Mouse (Mus musculus): ENCODE data around the gene Nkpd1. TPM values are rescaled to one million over a fixed set of nuclear protein-coding genes. Genes with fewer than 3 reads are reported as not detected.

Gene Nkpd1
- polyA plus RNA-seq, 1 experiment from 2014 or later = 0.36 TPM

GRCm38 (mm10) chr7:19547344-19547969 lies 29.8 kb downstream of the Nkpd1 start:
- no peaks in the 10 kb centered on the region for H3K9me3 ChIP-seq (replicated peaks; ENCODE audit: control insufficient read depth, low read length)
- 71% methylated on average over 2 of the region's 2 CpGs for WGBS
- H3K4me2 ChIP-seq (ENCODE audit: low read length) = no peak overlapping the region
- H3K27me3 ChIP-seq (replicated peaks; ENCODE audit: control insufficient read depth, insufficient read depth, low read length) = no peaks in the 10 kb centered on the region
- ATAC-seq (no peak), DNase-seq (ENCODE audit: low spot score) (no peak)
- H3K9ac ChIP-seq (ENCODE audit: low read length) = no peak overlapping the region
- H3K36me3 ChIP-seq (ENCODE audit: control insufficient read depth, insufficient read depth, low read length) = no peaks in the 10 kb centered on the region
- H3K4me1 ChIP-seq (ENCODE audit: control insufficient read depth, insufficient read depth, low read length) = peaks cover 2% of the 10 kb centered on the region
- no peak overlapping the region for H3K4me3 ChIP-seq (ENCODE audit: low read depth, low read length)
- no peak overlapping the region for H3K27ac ChIP-seq (ENCODE audit: low read depth, low read length)

- ATAC-seq (no peak), DNase-seq (ENCODE audit: low spot score) (no peak)
- no peak overlapping the region for H3K9ac ChIP-seq (ENCODE audit: low read length)
- no peak overlapping the region for H3K4me2 ChIP-seq (ENCODE audit: low read length)
- H3K27ac ChIP-seq (ENCODE audit: low read depth, low read length) = no peak overlapping the region
- H3K4me1 ChIP-seq (ENCODE audit: control insufficient read depth, insufficient read depth, low read length) = no peaks in the 10 kb centered on the region
- no peaks in the 10 kb centered on the region for H3K27me3 ChIP-seq (replicated peaks; ENCODE audit: control insufficient read depth, insufficient read depth, low read length)
- WGBS = 93% methylated on average over 10 of the region's 10 CpGs
- peaks cover 11% of the 10 kb centered on the region; the same call in 1 of the 2 replicates for H3K36me3 ChIP-seq (ENCODE audit: control insufficient read depth, insufficient read depth, low read length)
- no peak overlapping the region for H3K4me3 ChIP-seq (ENCODE audit: low read depth, low read length)
- no peaks in the 10 kb centered on the region for H3K9me3 ChIP-seq (replicated peaks; ENCODE audit: control insufficient read depth, low read length)
Observed at GRCm38 (mm10) chr7:19549394-19549793, 31.8 kb downstream of the Nkpd1 start.

DNA sequence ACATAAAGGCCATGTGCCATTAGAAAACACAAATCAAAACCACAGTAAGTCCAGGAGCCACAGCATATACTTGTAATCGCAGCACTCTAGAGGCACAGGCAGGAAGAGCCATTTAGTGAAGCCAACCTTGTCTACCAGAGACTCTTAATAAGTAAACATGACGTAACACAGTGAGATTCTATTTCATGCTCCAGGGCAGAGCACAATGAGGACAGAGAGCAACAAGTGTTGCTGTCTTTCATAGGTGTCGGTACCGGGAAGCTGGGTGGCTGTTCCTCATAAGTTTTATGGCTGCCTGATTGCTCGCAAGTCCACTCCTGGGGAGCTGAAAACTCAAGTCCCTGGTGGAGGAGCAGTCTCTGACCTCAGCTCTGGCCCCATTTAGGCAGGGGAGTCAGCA lies 34.0 kb downstream of the Nkpd1 start:
- Histone ChIP-seq H3K9me3 (replicated peaks; ENCODE audit: control insufficient read depth, low read length) (no peaks in the 10 kb centered on the region), H3K27ac (ENCODE audit: low read depth, low read length) (no peak overlapping the region), H3K36me3 (ENCODE audit: control insufficient read depth, insufficient read depth, low read length) (peaks cover 19% of the 10 kb centered on the region), H3K4me2 (ENCODE audit: low read length) (no peak overlapping the region), H3K27me3 (replicated peaks; ENCODE audit: control insufficient read depth, insufficient read depth, low read length) (no peaks in the 10 kb centered on the region), H3K4me3 (ENCODE audit: low read depth, low read length) (no peak overlapping the region), H3K9ac (ENCODE audit: low read length) (no peak overlapping the region), H3K4me1 (ENCODE audit: control insufficient read depth, insufficient read depth, low read length) (no peaks in the 10 kb centered on the region)
- no peak for ATAC-seq
- no peak for DNase-seq (ENCODE audit: low spot score)
- 92% methylated on average over 5 of the region's 5 CpGs for WGBS

GRCm38 (mm10) chr7:19552443-19552842 lies 34.8 kb downstream of the Nkpd1 start:
- Histone ChIP-seq H3K36me3 (ENCODE audit: control insufficient read depth, insufficient read depth, low read length) (peaks cover 23% of the 10 kb centered on the region), H3K4me3 (ENCODE audit: low read depth, low read length) (no peak overlapping the region), H3K4me2 (ENCODE audit: low read length) (no peak overlapping the region), H3K27me3 (replicated peaks; ENCODE audit: control insufficient read depth, insufficient read depth, low read length) (no peaks in the 10 kb centered on the region), H3K9me3 (replicated peaks; ENCODE audit: control insufficient read depth, low read length) (no peaks in the 10 kb centered on the region), H3K27ac (ENCODE audit: low read depth, low read length) (no peak overlapping the region), H3K9ac (ENCODE audit: low read length) (no peak overlapping the region), H3K4me1 (ENCODE audit: control insufficient read depth, insufficient read depth, low read length) (no peaks in the 10 kb centered on the region)
- WGBS = 92% methylated on average over 2 of the region's 2 CpGs
- DNase-seq (ENCODE audit: low spot score) (no peak), ATAC-seq (no peak)

- H3K27ac ChIP-seq (ENCODE audit: low read depth, low read length) = no peak overlapping the region
- H3K9ac ChIP-seq (ENCODE audit: low read length) = no peak overlapping the region; the same call in 1 of the 2 replicates
- DNase-seq (ENCODE audit: low spot score) = no peak
- H3K36me3 ChIP-seq (ENCODE audit: control insufficient read depth, insufficient read depth, low read length) = peaks cover 27% of the 10 kb centered on the region
- no peak overlapping the region for H3K4me2 ChIP-seq (ENCODE audit: low read length)
- no peaks in the 10 kb centered on the region for H3K9me3 ChIP-seq (replicated peaks; ENCODE audit: control insufficient read depth, low read length)
- H3K27me3 ChIP-seq (replicated peaks; ENCODE audit: control insufficient read depth, insufficient read depth, low read length) = no peaks in the 10 kb centered on the region
- WGBS = 81% methylated on average over 1 of the region's 1 CpGs
- no peak for ATAC-seq
- peaks cover 2% of the 10 kb centered on the region; the same call in 1 of the 2 replicates for H3K4me1 ChIP-seq (ENCODE audit: control insufficient read depth, insufficient read depth, low read length)
- H3K4me3 ChIP-seq (ENCODE audit: low read depth, low read length) = no peak overlapping the region
Observed at GRCm38 (mm10) chr7:19554168-19554567, 36.5 kb downstream of the Nkpd1 start.

DNA sequence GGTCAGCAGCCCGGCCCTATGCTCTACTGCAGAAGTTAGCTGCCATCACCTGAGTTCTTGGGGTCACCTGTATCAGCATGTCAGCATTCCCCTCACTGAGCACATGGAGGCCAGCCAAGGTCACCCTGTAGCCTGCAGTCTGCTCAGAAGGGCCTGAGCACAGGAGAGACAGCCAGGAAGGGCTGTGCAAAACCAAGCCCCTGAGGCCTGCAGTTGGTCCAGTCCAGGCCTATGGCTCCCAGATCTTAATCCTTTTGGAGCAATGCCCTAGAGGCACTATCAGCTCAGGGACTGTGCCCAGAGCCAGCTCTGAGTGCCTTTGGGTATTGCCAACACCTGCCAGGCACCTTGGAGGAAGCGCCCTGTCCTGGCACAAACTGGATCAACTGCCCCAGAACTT lies 39.4 kb downstream of the Nkpd1 start:
- WGBS = 92% methylated on average over 2 of the region's 2 CpGs
- peaks cover 19% of the 10 kb centered on the region for H3K4me1 ChIP-seq (ENCODE audit: control insufficient read depth, insufficient read depth, low read length)

DNA sequence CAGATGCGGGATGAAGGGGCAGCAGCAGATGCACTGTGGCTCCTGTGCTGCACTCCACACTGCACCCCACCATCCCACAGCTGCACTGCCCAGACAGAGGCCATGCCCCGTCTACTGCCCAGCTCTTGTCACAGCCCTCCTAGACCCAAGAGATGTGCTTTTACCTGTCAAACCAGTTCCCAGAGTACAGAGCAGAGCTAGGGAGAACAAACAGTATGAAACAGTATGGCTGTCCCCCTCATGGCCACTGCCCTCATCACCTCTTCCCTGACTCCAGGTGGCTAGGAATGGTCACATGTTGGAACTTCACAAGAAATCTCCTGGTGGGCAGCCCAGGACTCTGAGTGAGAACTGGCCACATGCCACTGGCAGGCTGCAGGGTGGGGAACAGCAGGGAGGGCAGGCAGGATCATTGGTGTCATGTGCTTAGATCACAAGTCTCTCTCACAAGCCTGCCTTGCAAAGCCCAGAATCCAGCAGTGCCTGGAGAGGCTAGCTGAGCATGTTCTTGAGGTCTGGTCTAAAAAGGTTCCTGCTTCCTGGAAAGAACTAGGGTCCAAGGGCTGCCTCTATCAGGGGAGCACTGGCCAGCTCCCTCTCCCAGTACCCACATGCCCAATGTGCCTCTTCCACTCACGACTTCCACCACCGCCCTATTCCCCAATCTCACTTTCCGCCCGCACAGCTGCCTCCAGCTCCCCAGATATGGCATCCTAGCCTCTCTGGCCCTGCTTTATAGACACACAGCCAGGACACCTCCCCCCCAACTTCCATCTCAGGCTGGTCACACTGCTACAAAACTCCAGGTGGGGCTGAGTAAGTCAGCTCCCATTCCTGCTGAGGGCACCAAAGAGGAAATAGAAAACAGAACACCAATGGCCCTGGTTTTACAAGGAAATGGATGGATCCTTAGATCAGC lies 40.6 kb downstream of the Nkpd1 start:
- Histone ChIP-seq H3K36me3 (ENCODE audit: control insufficient read depth, insufficient read depth, low read length) (peaks cover 25% of the 10 kb centered on the region), H3K27ac (ENCODE audit: low read depth, low read length) (no peak overlapping the region), H3K4me2 (ENCODE audit: low read length) (no peak overlapping the region)

More for the DNA sequence above, 39.4 kb downstream of the Nkpd1 start:
- DNase-seq (ENCODE audit: low spot score) (no peak), ATAC-seq (no peak)
- no peak overlapping the region for H3K4me3 ChIP-seq (ENCODE audit: low read depth, low read length)
- H3K9ac ChIP-seq (ENCODE audit: low read length) = no peak overlapping the region
- no peak overlapping the region for H3K4me2 ChIP-seq (ENCODE audit: low read length)
- H3K27ac ChIP-seq (ENCODE audit: low read depth, low read length) = no peak overlapping the region
- H3K27me3 ChIP-seq (replicated peaks; ENCODE audit: control insufficient read depth, insufficient read depth, low read length) = no peaks in the 10 kb centered on the region
- H3K36me3 ChIP-seq (ENCODE audit: control insufficient read depth, insufficient read depth, low read length) = peaks cover 27% of the 10 kb centered on the region
- no peaks in the 10 kb centered on the region for H3K9me3 ChIP-seq (replicated peaks; ENCODE audit: control insufficient read depth, low read length)

GRCm38 (mm10) chr7:19558965-19559364 lies 41.3 kb downstream of the Nkpd1 start:
- no peak for ATAC-seq
- Histone ChIP-seq H3K4me3 (ENCODE audit: low read depth, low read length) (no peak overlapping the region), H3K27me3 (replicated peaks; ENCODE audit: control insufficient read depth, insufficient read depth, low read length) (no peaks in the 10 kb centered on the region), H3K27ac (ENCODE audit: low read depth, low read length) (no peak overlapping the region), H3K9ac (ENCODE audit: low read length) (0 out of 2 replicates have a peak overlapping the region, but pooled peaks have one; percentile 10), H3K36me3 (ENCODE audit: control insufficient read depth, insufficient read depth, low read length) (peaks cover 18% of the 10 kb centered on the region), H3K9me3 (replicated peaks; ENCODE audit: control insufficient read depth, low read length) (no peaks in the 10 kb centered on the region), H3K4me2 (ENCODE audit: low read length) (peak overlapping the region; percentile 99), H3K4me1 (ENCODE audit: control insufficient read depth, insufficient read depth, low read length) (peaks cover 19% of the 10 kb centered on the region)
- no peak for DNase-seq (ENCODE audit: low spot score)
- 21% methylated on average over 2 of the region's 2 CpGs for WGBS

More for the DNA sequence above, 40.6 kb downstream of the Nkpd1 start:
- Histone ChIP-seq H3K9me3 (replicated peaks; ENCODE audit: control insufficient read depth, low read length) (no peaks in the 10 kb centered on the region), H3K27me3 (replicated peaks; ENCODE audit: control insufficient read depth, insufficient read depth, low read length) (no peaks in the 10 kb centered on the region), H3K4me1 (ENCODE audit: control insufficient read depth, insufficient read depth, low read length) (peaks cover 19% of the 10 kb centered on the region), H3K9ac (ENCODE audit: low read length) (peak overlapping the region; percentile 10; the same call in 1 of the 2 replicates), H3K4me3 (ENCODE audit: low read depth, low read length) (no peak overlapping the region)
- 92% methylated on average over 6 of the region's 6 CpGs for WGBS
- DNase-seq (ENCODE audit: low spot score) = no peak
- ATAC-seq = no peak

Data from forebrain, embryonic 14.5 days (tissue).